Mouse (Mus musculus): Measurements from ENCODE around the gene R3hdml.

The R3hdml gene

DNA sequence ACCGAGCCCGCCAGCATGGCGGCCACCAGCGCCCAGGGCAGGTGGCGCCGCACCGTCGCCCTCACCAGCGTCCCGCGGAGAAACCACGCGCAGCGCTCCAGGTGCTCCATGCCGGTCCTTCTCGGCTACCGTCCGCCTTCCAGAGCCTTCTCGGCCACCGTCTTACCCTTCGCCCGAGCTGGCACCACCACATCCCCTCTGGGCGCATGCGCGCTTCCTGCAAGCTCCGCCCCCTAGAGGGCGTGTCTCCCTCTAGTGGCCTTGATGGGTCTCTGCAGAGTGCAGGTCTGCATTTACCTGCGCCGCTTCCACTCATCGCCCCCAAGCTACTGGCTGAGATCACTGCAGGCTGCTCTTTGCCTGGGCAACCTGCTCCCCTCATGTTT, 19.7 kb upstream of the R3hdml start, which contains the start of gene Fitm2:
Gene Fitm2, minus strand, starts transcription at position 164 of the 386 bp plus-strand sequence.
- peak; percentile 87 for DNase-seq (ENCODE audit: low spot score)

DNA sequence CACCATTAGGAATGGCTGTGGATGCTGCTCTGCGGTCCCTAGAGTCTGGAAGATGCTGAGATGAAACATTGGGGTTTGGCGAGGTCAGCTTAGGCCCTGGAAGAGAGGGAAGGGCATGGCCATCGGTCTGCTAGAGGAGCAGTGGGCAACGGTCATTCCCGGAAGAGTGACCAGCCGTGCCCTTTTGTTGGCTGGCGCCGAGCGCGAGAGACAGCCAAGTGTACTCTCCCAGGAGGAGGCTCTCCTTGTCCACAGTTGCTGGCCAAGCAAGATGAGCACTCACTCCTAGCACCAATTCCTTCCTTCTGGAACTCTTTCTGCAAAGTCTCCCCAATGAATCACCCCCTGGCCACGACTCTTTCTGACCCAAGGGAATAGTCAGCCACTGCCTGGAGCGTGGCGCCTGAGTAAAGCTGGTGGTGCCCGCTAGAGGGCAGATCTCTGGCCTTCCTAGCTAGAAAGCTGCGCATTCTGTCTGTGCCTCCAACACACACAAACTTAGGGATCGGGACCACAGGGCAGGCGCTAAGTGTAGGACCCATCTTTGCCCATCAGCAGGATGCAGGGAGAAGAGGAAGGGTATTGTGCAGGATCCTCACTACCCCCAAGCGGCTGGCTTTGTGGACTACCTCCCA, 11.8 kb upstream of the R3hdml start:
- DNase-seq (ENCODE audit: low spot score), result no peak

GRCm38 (mm10) chr2:163481539-163482029, 10.5 kb upstream of the R3hdml start:
- DNase-seq (ENCODE audit: low spot score), result no peak

DNA sequence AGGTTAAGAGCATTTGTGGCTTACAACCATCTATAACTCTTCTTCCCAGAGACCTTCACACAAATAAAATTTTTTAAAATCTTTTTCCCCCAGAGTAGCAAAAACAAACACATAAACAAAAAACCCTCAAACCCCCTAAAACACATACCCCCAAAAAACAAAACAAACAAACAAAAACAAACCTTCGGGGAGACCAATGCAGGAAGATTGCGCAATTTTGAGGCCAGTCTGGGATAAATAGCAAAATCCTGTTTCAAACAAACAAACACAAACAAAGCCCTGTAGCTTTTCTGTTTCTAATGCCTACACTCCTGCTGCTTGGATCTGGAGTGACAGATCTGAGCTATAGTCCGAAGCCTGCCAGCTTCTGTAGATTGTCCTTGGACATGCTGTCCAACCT, 4.8 kb upstream of the R3hdml start:
- DNase-seq (ENCODE audit: low spot score), result no peak

DNA sequence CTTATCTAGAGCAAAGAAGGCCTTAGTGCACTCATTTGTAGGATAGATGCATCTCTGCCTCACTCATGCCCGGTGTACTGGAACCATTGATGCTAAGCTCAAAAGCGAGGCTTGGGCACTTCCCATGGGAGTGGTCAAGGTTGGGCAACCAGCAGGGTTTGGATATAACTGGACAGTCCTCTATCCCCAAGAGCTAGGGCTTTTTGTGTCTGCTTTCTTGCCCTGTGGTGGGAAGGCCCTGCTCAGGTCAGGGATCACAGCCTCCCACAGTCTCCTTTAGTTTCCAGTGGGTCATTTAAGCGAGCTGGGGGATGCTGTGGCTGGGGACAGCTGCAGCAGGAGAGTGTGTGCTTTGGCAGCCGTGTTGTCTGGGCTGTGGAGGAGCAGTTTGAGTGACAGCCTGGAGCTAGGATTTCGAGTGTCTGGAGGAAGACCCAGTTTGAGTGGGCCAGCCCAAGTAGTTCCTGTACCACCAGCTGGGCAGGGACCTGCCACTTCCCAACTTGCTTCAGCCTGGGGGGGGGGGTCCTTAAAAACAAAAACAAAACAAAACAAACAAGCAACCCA, 2.3 kb upstream of the R3hdml start:
- no peak for DNase-seq (ENCODE audit: low spot score)

DNA sequence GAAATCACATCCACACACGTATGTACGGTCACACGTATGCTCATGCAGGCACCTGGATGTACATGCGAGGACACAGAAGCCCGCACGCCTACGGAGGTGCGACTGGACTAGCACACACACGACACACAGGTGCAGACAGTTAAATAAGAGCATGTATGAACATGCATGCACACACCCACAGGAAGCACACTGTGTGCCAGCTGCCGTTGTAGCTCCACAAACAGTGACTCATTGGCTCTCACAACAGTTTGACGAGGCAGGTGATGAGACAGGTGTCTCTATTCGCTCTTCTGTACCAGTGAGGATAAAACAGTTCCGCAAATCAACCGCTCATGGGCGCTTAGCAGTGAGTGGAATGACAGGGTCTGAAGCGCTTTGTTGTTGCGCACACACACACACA, 1.5 kb upstream of the R3hdml start:
- no peak for DNase-seq (ENCODE audit: low spot score)

GRCm38 (mm10) chr2:163491351-163491750, 767 bp upstream of the R3hdml start:
- no peak for DNase-seq (ENCODE audit: low spot score)

DNA sequence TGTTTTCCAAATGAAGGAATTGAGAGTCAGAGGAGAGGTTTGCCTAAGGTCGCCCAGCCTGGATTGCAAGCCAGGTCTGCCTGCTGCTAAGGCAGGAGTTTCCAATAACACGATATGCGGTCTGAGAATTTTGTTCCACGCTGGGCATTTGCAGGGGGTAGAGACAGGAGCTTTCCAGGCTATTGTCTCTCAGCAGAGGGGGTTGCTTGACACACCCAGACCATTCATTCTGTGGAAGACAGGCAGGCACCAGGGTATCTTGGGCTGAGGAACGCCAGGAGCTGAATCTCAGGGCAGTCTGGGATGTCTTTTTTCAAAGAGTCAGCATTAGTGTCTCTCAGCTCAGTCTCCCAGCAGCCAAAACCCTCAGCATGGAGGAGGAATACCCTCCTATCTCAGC, 913 bp downstream of the R3hdml start:
- no peak for DNase-seq (ENCODE audit: low spot score)

GRCm38 (mm10) chr2:163493976-163494375, 1.9 kb downstream of the R3hdml start:
- DNase-seq (ENCODE audit: low spot score), result no peak

DNA sequence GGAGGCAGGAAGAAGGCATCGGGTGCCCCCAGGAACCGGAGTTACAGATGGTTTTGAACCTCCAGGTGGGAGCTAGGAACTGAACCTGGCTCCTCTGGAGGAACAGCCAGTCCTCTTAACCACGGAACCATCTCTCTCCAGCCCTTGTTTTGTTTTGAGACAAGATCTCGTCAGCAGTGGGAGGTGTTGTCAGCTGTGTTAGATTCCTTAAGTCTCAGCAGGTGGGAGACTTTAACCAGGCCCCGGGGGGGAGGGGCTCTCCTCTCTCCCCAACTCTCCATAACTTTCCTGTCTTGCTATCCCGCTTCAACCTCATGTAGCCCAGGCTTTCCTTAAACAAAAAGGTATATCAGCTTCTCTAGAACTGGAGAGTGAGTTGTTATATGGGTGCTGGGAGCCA, 2.3 kb downstream of the R3hdml start:
- DNase-seq (ENCODE audit: low spot score), result no peak

DNA sequence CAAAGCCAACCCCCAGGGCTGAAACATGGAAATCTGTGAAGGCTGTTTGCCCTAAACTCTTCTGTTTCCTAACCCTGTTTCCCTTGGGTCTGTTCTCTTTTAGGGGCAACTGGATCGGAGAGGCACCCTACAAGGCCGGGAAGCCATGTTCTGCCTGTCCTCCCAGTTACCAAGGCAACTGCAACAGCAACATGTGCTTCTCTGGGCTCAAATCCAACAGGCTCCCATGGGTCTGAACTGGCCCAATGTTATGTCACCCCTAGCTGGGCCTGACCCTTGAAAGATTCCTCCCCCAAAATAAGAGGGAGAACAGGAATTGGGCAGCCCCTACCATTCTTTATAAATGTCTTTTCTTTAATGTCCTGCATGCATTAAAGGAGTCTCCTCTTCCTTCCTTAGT, 10.1 kb downstream of the R3hdml start:
- no peak for DNase-seq (ENCODE audit: low spot score)

GRCm38 (mm10) chr2:163503191-163503590, 11.1 kb downstream of the R3hdml start:
- no peak for DNase-seq (ENCODE audit: low spot score)

DNA sequence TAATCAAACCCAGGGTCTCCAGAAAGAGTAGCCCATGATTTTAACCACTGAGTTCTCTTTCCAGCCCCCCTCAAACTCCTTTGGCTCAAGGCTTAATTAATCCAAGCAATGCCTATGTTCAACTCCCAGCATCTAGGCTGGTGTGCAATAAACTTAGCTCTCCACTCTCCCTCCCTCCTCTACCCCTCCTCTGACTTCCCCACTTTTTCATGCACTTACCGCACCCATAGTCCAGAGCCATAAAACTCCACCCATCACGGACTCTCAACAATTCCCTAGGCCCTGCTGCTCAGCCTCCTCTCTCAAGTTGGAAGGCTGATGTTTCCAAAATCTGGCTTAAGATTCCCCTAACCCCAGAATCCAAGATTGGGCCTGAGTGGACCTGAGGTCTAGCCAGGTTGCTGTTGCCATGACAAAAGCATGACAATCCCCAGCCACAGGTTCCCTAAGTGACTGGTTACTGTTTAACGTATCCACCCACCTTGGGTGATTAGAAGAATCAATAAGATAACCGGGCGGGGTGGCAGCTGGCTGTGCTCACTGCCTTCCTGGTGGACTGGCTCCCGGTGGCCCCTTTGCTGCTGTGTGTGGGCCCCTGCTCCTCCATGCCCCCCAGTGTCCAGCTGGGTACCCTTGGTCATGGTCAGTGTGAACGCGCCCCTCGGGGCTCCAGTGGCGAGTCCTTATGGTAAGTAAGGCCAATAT, 14.3 kb downstream of the R3hdml start, which contains the start of gene Hnf4a:
Gene Hnf4a, plus strand, starts transcription at position 509 of the 705 bp plus-strand sequence.
- no peak for DNase-seq (ENCODE audit: low spot score)

- no peak for DNase-seq (ENCODE audit: low spot score)
Measured at GRCm38 (mm10) chr2:163525761-163526243, 33.7 kb downstream of the R3hdml start.

- no peak for DNase-seq (ENCODE audit: low spot score)
Measured at GRCm38 (mm10) chr2:163527497-163527896, 35.4 kb downstream of the R3hdml start.

GRCm38 (mm10) chr2:163530418-163530817, 38.3 kb downstream of the R3hdml start:
- DNase-seq (ENCODE audit: low spot score), result no peak

DNA sequence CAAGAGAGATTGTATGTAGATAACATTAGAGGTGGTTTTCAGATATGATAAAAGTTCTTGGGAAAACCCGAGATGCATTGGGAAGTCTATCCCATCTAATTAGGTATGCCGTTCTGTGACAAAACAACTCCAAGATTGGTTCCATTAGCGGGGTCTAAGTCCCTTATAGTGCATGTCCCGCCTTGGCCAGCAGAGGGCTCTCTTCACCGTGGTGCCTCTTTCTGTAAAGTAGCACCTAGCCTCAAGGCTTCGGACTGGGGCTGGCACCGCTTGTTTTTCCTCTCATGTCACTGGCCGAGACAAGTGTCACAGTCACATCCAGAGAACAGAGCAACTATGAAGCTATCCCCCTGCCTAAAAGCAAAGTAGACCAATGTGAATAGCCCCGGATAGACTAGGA, 39.8 kb downstream of the R3hdml start:
- DNase-seq (ENCODE audit: low spot score), result peak; percentile 25

DNA sequence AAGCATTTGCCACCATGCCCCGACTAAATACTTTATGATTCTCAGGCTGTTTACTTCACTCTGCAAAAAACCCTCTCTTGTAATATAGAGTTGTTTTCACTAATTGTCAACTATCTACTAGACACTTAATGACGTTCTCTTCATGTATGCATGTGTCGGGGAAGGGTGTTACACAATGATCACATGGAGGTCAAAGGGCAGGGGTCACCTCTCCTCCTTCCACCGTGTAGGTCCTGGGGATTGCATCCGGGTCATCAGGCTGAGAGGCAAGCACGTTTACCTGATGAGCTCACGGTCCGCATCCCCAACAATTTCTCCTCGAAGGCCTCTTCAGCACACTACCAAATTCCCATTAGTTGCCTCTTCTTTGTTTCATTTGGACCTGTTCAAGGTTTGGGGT, 41.1 kb downstream of the R3hdml start:
- DNase-seq (ENCODE audit: low spot score), result no peak

GRCm38 (mm10) chr2:163534958-163535524, 42.9 kb downstream of the R3hdml start:
- DNase-seq (ENCODE audit: low spot score), result peak; percentile 59

- no peak for DNase-seq (ENCODE audit: low spot score)
Measured at GRCm38 (mm10) chr2:163537443-163537842, 45.3 kb downstream of the R3hdml start.

GRCm38 (mm10) chr2:163538410-163538809, 46.3 kb downstream of the R3hdml start:
- DNase-seq (ENCODE audit: low spot score), result no peak

DNA sequence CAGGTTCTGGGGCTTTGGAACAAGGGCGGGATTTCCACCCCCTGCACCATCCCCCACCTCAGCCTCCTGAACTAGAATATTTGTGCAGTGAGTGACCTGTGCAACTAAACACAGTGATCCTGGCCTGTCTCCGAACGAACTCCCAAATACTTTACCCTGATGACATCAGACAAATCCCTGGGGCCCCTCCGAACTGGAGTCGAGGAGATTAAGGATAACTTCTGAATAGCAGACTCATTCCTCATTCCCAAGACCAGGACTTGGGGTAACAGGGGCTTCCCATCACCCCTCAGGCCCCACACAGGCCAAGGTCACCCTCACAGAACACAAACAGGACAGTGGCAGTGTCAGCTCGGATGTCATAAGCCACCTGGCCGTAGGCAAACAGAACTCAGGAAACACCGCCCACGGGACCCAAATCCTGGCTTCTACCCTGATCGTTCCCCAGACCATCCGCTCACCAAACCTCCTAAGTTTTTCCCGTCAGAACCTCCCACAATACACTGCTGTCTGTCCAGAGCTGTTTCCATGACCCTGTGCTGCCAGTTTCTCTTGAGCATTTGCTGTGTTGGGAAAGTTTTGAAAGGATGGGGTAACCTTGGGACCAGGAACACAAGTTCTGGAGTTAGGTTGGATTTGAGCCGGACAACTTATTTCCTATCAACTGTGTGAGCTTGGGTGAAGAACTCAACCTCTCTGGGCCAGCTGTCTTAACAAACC, 47.4 kb downstream of the R3hdml start:
- no peak for DNase-seq (ENCODE audit: low spot score)
